Mouse (Mus musculus): ENCODE results near the gene Olfr1167. TPM values are rescaled to one million over a fixed set of nuclear protein-coding genes. Genes with fewer than 3 reads are reported as not detected.
"Not testable (repeated sequence)": the region's sequence is repeated elsewhere in the genome, so short reads cannot be mapped to it uniquely, and the experiment has no call there.

The Olfr1167 gene
- polyA plus RNA-seq (2012; ENCODE audit: insufficient read depth, insufficient read length, low replicate concordance, missing spikeins) = not detected in 2 replicates

- WGBS = 90% methylated on average over 1 of the region's 1 CpGs
- H3K27ac ChIP-seq (ENCODE audit: insufficient read depth, low read depth, low read length); H3K4me1 ChIP-seq (ENCODE audit: control insufficient read depth, insufficient read depth, low read length); H3K4me3 ChIP-seq (ENCODE audit: insufficient read depth, low read depth, low read length): not testable (repeated sequence)
Observed at GRCm38 (mm10) chr2:88155093-88155492, at the start of gene Olfr1167. Gene Olfr1167 (minus strand): TSS chr2:88155193.

GRCm38 (mm10) chr2:88181580-88181979, 26.6 kb upstream of the Olfr1167 start, which contains the start of gene Olfr1168:
Gene Olfr1168 (plus strand): TSS chr2:88181880.
- no peaks in the 10 kb centered on the region for H3K4me1 ChIP-seq (ENCODE audit: control insufficient read depth, insufficient read depth, low read length)
- 83% methylated on average over 2 of the region's 2 CpGs for WGBS
- no peak within 1 kb of the TSS for H3K27ac ChIP-seq (ENCODE audit: insufficient read depth, low read depth, low read length)
- TF ChIP-seq POLR2A (IDR thresholded peaks at IDR 0.05; ENCODE audit: insufficient read depth, low read depth, low read length) (no peak), CTCF (IDR thresholded peaks at IDR 0.05; ENCODE audit: insufficient read depth, low read depth, low read length) (no peak)
- no peak within 1 kb of the TSS for H3K4me3 ChIP-seq (ENCODE audit: insufficient read depth, low read depth, low read length)

- TF ChIP-seq CTCF (IDR thresholded peaks at IDR 0.05; ENCODE audit: insufficient read depth, low read depth, low read length) = no peak
- TF ChIP-seq POLR2A (IDR thresholded peaks at IDR 0.05; ENCODE audit: insufficient read depth, low read depth, low read length) = no peak
- 90% methylated on average over 1 of the region's 1 CpGs for WGBS
- Histone ChIP-seq H3K4me3 (ENCODE audit: insufficient read depth, low read depth, low read length) (no peak within 1 kb of the TSS), H3K4me1 (ENCODE audit: control insufficient read depth, insufficient read depth, low read length) (no peaks in the 10 kb centered on the region), H3K27ac (ENCODE audit: insufficient read depth, low read depth, low read length) (no peak within 1 kb of the TSS)
Observed at GRCm38 (mm10) chr2:88128172-88128571, 26.8 kb downstream of the Olfr1167 start, which contains the start of gene Olfr1166. Gene Olfr1166 (minus strand): TSS chr2:88128272.

Other genes starting within 250 kb of the Olfr1167 start
- gene Olfr1155, start 210.1 kb downstream of the Olfr1167 start, polyA plus RNA-seq (2012; ENCODE audit: insufficient read depth, insufficient read length, low replicate concordance, missing spikeins) = not detected in 2 replicates
- not detected in 2 replicates for gene Olfr1156, start 202.1 kb downstream of the Olfr1167 start, polyA plus RNA-seq (2012; ENCODE audit: insufficient read depth, insufficient read length, low replicate concordance, missing spikeins)
- gene Olfr1157, start 186.9 kb downstream of the Olfr1167 start, polyA plus RNA-seq (2012; ENCODE audit: insufficient read depth, insufficient read length, low replicate concordance, missing spikeins) = not detected in 2 replicates
- not detected in 2 replicates for gene Olfr74, start 180.5 kb downstream of the Olfr1167 start, polyA plus RNA-seq (2012; ENCODE audit: insufficient read depth, insufficient read length, low replicate concordance, missing spikeins)
- gene Olfr1158, start 165.1 kb downstream of the Olfr1167 start, polyA plus RNA-seq (2012; ENCODE audit: insufficient read depth, insufficient read length, low replicate concordance, missing spikeins) = not detected in 2 replicates
- gene Olfr1160, start 146.9 kb downstream of the Olfr1167 start, polyA plus RNA-seq (2012; ENCODE audit: insufficient read depth, insufficient read length, low replicate concordance, missing spikeins) = not detected in 2 replicates
- not detected in 2 replicates for gene Olfr1161, start 132.4 kb downstream of the Olfr1167 start, polyA plus RNA-seq (2012; ENCODE audit: insufficient read depth, insufficient read length, low replicate concordance, missing spikeins)
- not detected in 2 replicates for gene Olfr73, start 117.5 kb downstream of the Olfr1167 start, polyA plus RNA-seq (2012; ENCODE audit: insufficient read depth, insufficient read length, low replicate concordance, missing spikeins)
- not detected in 2 replicates for gene Olfr1162, start 104.1 kb downstream of the Olfr1167 start, polyA plus RNA-seq (2012; ENCODE audit: insufficient read depth, insufficient read length, low replicate concordance, missing spikeins)
- gene Olfr1163, start 83.4 kb downstream of the Olfr1167 start, polyA plus RNA-seq (2012; ENCODE audit: insufficient read depth, insufficient read length, low replicate concordance, missing spikeins) = not detected in 2 replicates
- gene Olfr1164, start 61.2 kb downstream of the Olfr1167 start, polyA plus RNA-seq (2012; ENCODE audit: insufficient read depth, insufficient read length, low replicate concordance, missing spikeins) = not detected in 2 replicates
- not detected in 2 replicates for gene Olfr1166, start 26.9 kb downstream of the Olfr1167 start, polyA plus RNA-seq (2012; ENCODE audit: insufficient read depth, insufficient read length, low replicate concordance, missing spikeins)
- gene Olfr1168, start 26.7 kb upstream of the Olfr1167 start, polyA plus RNA-seq (2012; ENCODE audit: insufficient read depth, insufficient read length, low replicate concordance, missing spikeins) = not detected in 2 replicates
- gene Olfr1170, start 73.1 kb upstream of the Olfr1167 start, polyA plus RNA-seq (2012; ENCODE audit: insufficient read depth, insufficient read length, low replicate concordance, missing spikeins) = not detected in 2 replicates
- gene Olfr1173, start 124.7 kb upstream of the Olfr1167 start, polyA plus RNA-seq (2012; ENCODE audit: insufficient read depth, insufficient read length, low replicate concordance, missing spikeins) = not detected in 2 replicates
- not detected in 2 replicates for gene Olfr1174-ps, start 159.9 kb upstream of the Olfr1167 start, polyA plus RNA-seq (2012; ENCODE audit: insufficient read depth, insufficient read length, low replicate concordance, missing spikeins)
- gene Olfr1175-ps, start 172.0 kb upstream of the Olfr1167 start, polyA plus RNA-seq (2012; ENCODE audit: insufficient read depth, insufficient read length, low replicate concordance, missing spikeins) = not detected in 2 replicates
- gene Olfr1176, start 181.5 kb upstream of the Olfr1167 start, polyA plus RNA-seq (2012; ENCODE audit: insufficient read depth, insufficient read length, low replicate concordance, missing spikeins) = not detected in 2 replicates
- not detected in 2 replicates for gene Olfr1177-ps, start 191.3 kb upstream of the Olfr1167 start, polyA plus RNA-seq (2012; ENCODE audit: insufficient read depth, insufficient read length, low replicate concordance, missing spikeins)
- gene Olfr1178, start 231.9 kb upstream of the Olfr1167 start, polyA plus RNA-seq (2012; ENCODE audit: insufficient read depth, insufficient read length, low replicate concordance, missing spikeins) = not detected in 2 replicates